In genomic region chr19:25406481-25407184, GRCm38 (mm10) we compare ENCODE assay signal across 9 mouse cellular contexts.
A peak's percentile ranks its signal among the peaks of the same experiment; 100 is the strongest.
DNase-seq lines count a peak whose midpoint lies in the region; ATAC-seq lines count a peak whose summit lies in the region.
"Had no signal": no experiment of that assay in that cellular context is flagged by ENCODE, and none has a peak within 500 bp of the region (broad histone marks: within the 10 kb centered on the region; RNA-seq: fewer than 3 reads in every experiment).

No protein-coding gene starts in this region.

- H3K27me3 ChIP-seq in forebrain, embryonic 12.5 days = peaks cover 26% of the 10 kb centered on the region
- no peaks in the 10 kb centered on the region for H3K27me3 ChIP-seq in heart, embryonic 14.5 days (ENCODE audit: control insufficient read depth, insufficient read depth, low read length)
- peaks cover 36% of the 10 kb centered on the region for H3K27me3 ChIP-seq in liver, embryonic 13.5 days
- H3K27me3 ChIP-seq in neural tube, embryonic 14.5 days (ENCODE audit: control insufficient read depth, insufficient read depth, low read length) = no peaks in the 10 kb centered on the region

- peak overlapping the region; percentile 40 for H3K4me3 ChIP-seq in forebrain, embryonic 12.5 days (replicated peaks)
- peak overlapping the region; percentile 48 to 61 for H3K4me3 ChIP-seq in heart, embryonic 14.5 days (ENCODE audit: control insufficient read depth in 1 of 2, insufficient read depth in 1 of 2, low read depth in 1 of 2, low read length in 2 of 2)
- peak overlapping the region; percentile 46 for H3K4me3 ChIP-seq in liver, embryonic 13.5 days (replicated peaks)
- H3K4me3 ChIP-seq in neural tube, embryonic 14.5 days (ENCODE audit: low read depth, low read length) = peak overlapping the region; percentile 30
- H3K4me3 ChIP-seq: megakaryocyte, embryonic 14.5 days had no signal

- peak; percentile 64 for ATAC-seq in forebrain, embryonic 12.5 days (ENCODE audit: low FRiP score)
- peak; percentile 83 for ATAC-seq in heart, embryonic 14.5 days (ENCODE audit: insufficient number of reproducible peaks, insufficient read depth, low FRiP score, low read depth)
- ATAC-seq in liver, embryonic 13.5 days (ENCODE audit: low read depth) = peak; percentile 75
- peak; percentile 80 for ATAC-seq in neural tube, embryonic 14.5 days (ENCODE audit: low read depth)

- 0 out of 2 replicates have a peak overlapping the region, but pooled peaks have one; percentile 46 for H3K27ac ChIP-seq in forebrain, embryonic 12.5 days
- peak overlapping the region; percentile 93 to 94 for H3K27ac ChIP-seq in heart, embryonic 14.5 days (replicated peaks in 1 of 2; ENCODE audit: control insufficient read depth in 1 of 2, insufficient read depth in 1 of 2, low read depth in 2 of 2, low read length in 2 of 2)
- peak overlapping the region; percentile 68 for H3K27ac ChIP-seq in liver, embryonic 13.5 days
- no peak overlapping the region for H3K27ac ChIP-seq in neural tube, embryonic 14.5 days (ENCODE audit: low read depth, low read length)

- no peaks in the 10 kb centered on the region for H3K9me3 ChIP-seq in forebrain, embryonic 12.5 days
- no peaks in the 10 kb centered on the region for H3K9me3 ChIP-seq in heart, embryonic 14.5 days (ENCODE audit: control insufficient read depth, low read length)
- no peaks in the 10 kb centered on the region for H3K9me3 ChIP-seq in liver, embryonic 13.5 days (replicated peaks)
- H3K9me3 ChIP-seq in neural tube, embryonic 14.5 days (ENCODE audit: control insufficient read depth, low read length) = no peaks in the 10 kb centered on the region

- peak overlapping the region; percentile 80 for H3K4me2 ChIP-seq in forebrain, embryonic 12.5 days
- peak overlapping the region; percentile 74 for H3K4me2 ChIP-seq in heart, embryonic 14.5 days (ENCODE audit: low read length)
- H3K4me2 ChIP-seq in liver, embryonic 13.5 days = peak overlapping the region; percentile 59
- peak overlapping the region; percentile 75 for H3K4me2 ChIP-seq in neural tube, embryonic 14.5 days (ENCODE audit: low read depth, low read length)

- H3K4me1 ChIP-seq in forebrain, embryonic 12.5 days = peaks cover 30% of the 10 kb centered on the region
- peaks cover 14 to 44% of the 10 kb centered on the region in 2 experiments for H3K4me1 ChIP-seq in heart, embryonic 14.5 days (ENCODE audit: control insufficient read depth in 2 of 2, insufficient read depth in 2 of 2, low read length in 2 of 2)
- H3K4me1 ChIP-seq in liver, embryonic 13.5 days (replicated peaks) = no peaks in the 10 kb centered on the region
- H3K4me1 ChIP-seq in neural tube, embryonic 14.5 days (ENCODE audit: control insufficient read depth, insufficient read depth, low read length) = peaks cover 7% of the 10 kb centered on the region; the same call in 1 of the 2 replicates
- H3K4me1 ChIP-seq: megakaryocyte, embryonic 14.5 days had no signal

- peak overlapping the region; percentile 57 for H3K9ac ChIP-seq in forebrain, embryonic 12.5 days
- H3K9ac ChIP-seq in heart, embryonic 14.5 days (ENCODE audit: low read length) = peak overlapping the region; percentile 76
- H3K9ac ChIP-seq in liver, embryonic 13.5 days = peak overlapping the region; percentile 22; the same call in 1 of the 2 replicates
- H3K9ac ChIP-seq in neural tube, embryonic 14.5 days (replicated peaks; ENCODE audit: low read depth, low read length) = peak overlapping the region; percentile 26; the same call in 1 of the 2 replicates

- H3K36me3 ChIP-seq in forebrain, embryonic 12.5 days (replicated peaks) = 0 out of 2 replicates have a peak, but pooled peaks cover 10% of the 10 kb centered on the region
- H3K36me3 ChIP-seq in heart, embryonic 14.5 days (ENCODE audit: control insufficient read depth, insufficient read depth, low read length) = peaks cover 26% of the 10 kb centered on the region
- H3K36me3 ChIP-seq in liver, embryonic 13.5 days = peaks cover 24% of the 10 kb centered on the region
- no peaks in the 10 kb centered on the region for H3K36me3 ChIP-seq in neural tube, embryonic 14.5 days (ENCODE audit: control insufficient read depth, insufficient read depth, low read length)

- 2% methylated on average over 28 of the region's 28 CpGs for WGBS in forebrain, embryonic 12.5 days
- WGBS in heart, embryonic 14.5 days = under 1% methylated on average over 28 of the region's 28 CpGs
- WGBS in liver, embryonic 13.5 days (ENCODE audit: insufficient replicate concordance) = 2% methylated on average over 28 of the region's 28 CpGs
- 3% methylated on average over 28 of the region's 28 CpGs for WGBS in neural tube, embryonic 14.5 days

- peak; percentile 34 for DNase-seq in layer of hippocampus, adult 11-12 months (ENCODE audit: low spot score)
- no peak for DNase-seq in layer of hippocampus, adult 9-10 months (ENCODE audit: low spot score)
- peak; percentile 85 for DNase-seq in kidney, postnatal 10 days
- no peak for DNase-seq in liver, embryonic 13.5 days
- DNase-seq in thymus, postnatal 14 days = peak; percentile 55

Comparison
In these comparisons a context has a peak if more than half of its experiments do, and no peak if none do; other contexts are left out.
1. DNase-seq: peak in layer of hippocampus, adult 11-12 months (single experiment), kidney, postnatal 10 days (single experiment) and thymus, postnatal 14 days (single experiment); none in layer of hippocampus, adult 9-10 months (single experiment) and liver, embryonic 13.5 days (single experiment).
2. H3K9ac ChIP-seq: peak in every context shown above with its lines; median percentile 76 in heart, embryonic 14.5 days; 57 in forebrain, embryonic 12.5 days; 26 in neural tube, embryonic 14.5 days; 22 in liver, embryonic 13.5 days.
3. Peak in every context shown above with its lines, with median percentiles within 50 percentile points of each other: ATAC-seq, H3K4me2 ChIP-seq and H3K4me3 ChIP-seq.